Mouse (Mus musculus) C2C12 (cell line): ENCODE results near the gene BC030870. TPM values are rescaled to one million over a fixed set of nuclear protein-coding genes. Genes with fewer than 3 reads are reported as not detected.
A peak's percentile ranks its signal among the peaks of the same experiment; 100 is the strongest.

Experiments
- H3K27me3 ChIP-seq: one replicate; pipeline ENCODE4 v1.6.1; 2011; ENCODE audit not compliant: control insufficient read depth, insufficient read depth, insufficient read length
- H3K36me3 ChIP-seq: one replicate; pipeline ENCODE4 v1.6.1; 2011; ENCODE audit not compliant: control insufficient read depth, insufficient read depth
- H3K4me3 ChIP-seq: one replicate; pipeline ENCODE4 v1.5.1; 2011; ENCODE audit warnings: mild to moderate bottlenecking, control low read depth; ENCODE audit not compliant: poor library complexity, insufficient read depth, severe bottlenecking
- H3K79me2 ChIP-seq: one replicate; pipeline ENCODE4 v1.6.1; 2011; ENCODE audit not compliant: control insufficient read depth, insufficient read depth
- H3K79me3 ChIP-seq: one replicate; pipeline ENCODE4 v1.6.1; 2011; ENCODE audit warnings: low read depth, control low read depth
- H3ac ChIP-seq: one replicate; pipeline ENCODE3; 2011; ENCODE audit warnings: low read depth; ENCODE audit not compliant: control insufficient read depth, insufficient read length
- CEBPB ChIP-seq: IDR thresholded peaks from one replicate; pipeline ENCODE4 v1.6.1; 2011; ENCODE audit warnings: low read depth, mild to moderate bottlenecking, control low read depth, moderate library complexity
- CTCF ChIP-seq: IDR thresholded peaks from one replicate; pipeline ENCODE4 v1.5.1; 2011; ENCODE audit not compliant: control insufficient read depth, insufficient read depth, insufficient read length
- FOSL1 ChIP-seq: IDR thresholded peaks from one replicate; pipeline ENCODE4 v1.8.0; 2011; ENCODE audit warnings: mild to moderate bottlenecking, low read length; ENCODE audit not compliant: poor library complexity, insufficient read depth, severe bottlenecking
- MAX ChIP-seq: IDR thresholded peaks from one replicate; pipeline ENCODE4 v1.6.1; 2011; ENCODE audit warnings: mild to moderate bottlenecking, control low read depth
- MYOD1 ChIP-seq: IDR thresholded peaks from one replicate; pipeline ENCODE4 v1.6.1; 2011; ENCODE audit warnings: low read depth; ENCODE audit not compliant: control insufficient read depth, insufficient read length
- MYOG ChIP-seq: IDR thresholded peaks from one replicate; pipeline ENCODE4 v1.6.1; 2011; ENCODE audit not compliant: control insufficient read depth, insufficient read length; ENCODE audit errors: extremely low read depth
- USF1 ChIP-seq: IDR thresholded peaks from one replicate; pipeline ENCODE4 v1.6.1; 2011; ENCODE audit warnings: low read depth, mild to moderate bottlenecking, control low read depth, moderate library complexity
- polyA plus RNA-seq: library from polyadenylated mRNA; unstranded; fragments of >200 nt; fragmentation: generic; extraction: Trizol; gene quantifications from one replicate; pipeline ENCODE4 v1.2.1, GENCODE M21; 2012; ENCODE audit warnings: missing spikeins

Gene BC030870
- polyA plus RNA-seq, 1 experiment = not detected

- Histone ChIP-seq H3K36me3 (no peaks in the 10 kb centered on the region), H3ac (no peak overlapping the region), H3K79me2 (no peaks in the 10 kb centered on the region), H3K4me3 (no peak overlapping the region), H3K27me3 (no peaks in the 10 kb centered on the region), H3K79me3 (no peaks in the 10 kb centered on the region)
- TF ChIP-seq MYOG (no peak), CEBPB (no peak), USF1 (no peak), FOSL1 (no peak), MYOD1 (no peak)
Observed at GRCm38 (mm10) chr8:65088120-65088519, 41.2 kb downstream of the BC030870 start.

GRCm38 (mm10) chr8:65087711-65088110 lies 41.7 kb downstream of the BC030870 start:
- Histone ChIP-seq H3K79me2 (no peaks in the 10 kb centered on the region), H3ac (no peak overlapping the region), H3K27me3 (no peaks in the 10 kb centered on the region), H3K36me3 (no peaks in the 10 kb centered on the region), H3K79me3 (no peaks in the 10 kb centered on the region), H3K4me3 (no peak overlapping the region)
- TF ChIP-seq USF1 (no peak), CTCF (no peak), MAX (no peak), MYOD1 (no peak), CEBPB (no peak), MYOG (no peak), FOSL1 (no peak)

DNA sequence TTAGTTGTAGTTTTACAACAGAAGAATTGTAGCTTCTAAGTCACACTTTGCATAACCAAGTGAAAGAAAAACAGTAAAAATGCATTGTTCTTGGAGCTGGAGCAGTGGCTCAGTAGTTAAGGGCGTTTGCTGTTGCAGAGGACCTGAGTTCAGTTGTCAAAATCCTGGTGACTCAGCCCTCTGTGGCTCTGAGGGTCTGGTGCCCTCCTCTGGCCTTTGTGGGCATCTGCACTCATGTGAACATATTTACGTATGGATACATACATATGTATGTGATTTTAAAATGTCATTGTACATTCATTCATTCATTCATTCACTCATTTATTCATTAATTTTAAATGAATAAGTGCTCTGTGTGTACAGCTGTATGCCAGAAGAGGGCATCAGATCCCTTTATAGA lies 43.7 kb downstream of the BC030870 start:
- H3ac ChIP-seq = no peak overlapping the region
- H3K36me3 ChIP-seq = no peaks in the 10 kb centered on the region
- no peaks in the 10 kb centered on the region for H3K27me3 ChIP-seq
- TF ChIP-seq FOSL1 (no peak), MYOG (no peak), CTCF (no peak), MAX (no peak), USF1 (no peak), MYOD1 (no peak), CEBPB (no peak)
- H3K79me2 ChIP-seq = no peaks in the 10 kb centered on the region
- H3K4me3 ChIP-seq = no peak overlapping the region
- no peaks in the 10 kb centered on the region for H3K79me3 ChIP-seq

DNA sequence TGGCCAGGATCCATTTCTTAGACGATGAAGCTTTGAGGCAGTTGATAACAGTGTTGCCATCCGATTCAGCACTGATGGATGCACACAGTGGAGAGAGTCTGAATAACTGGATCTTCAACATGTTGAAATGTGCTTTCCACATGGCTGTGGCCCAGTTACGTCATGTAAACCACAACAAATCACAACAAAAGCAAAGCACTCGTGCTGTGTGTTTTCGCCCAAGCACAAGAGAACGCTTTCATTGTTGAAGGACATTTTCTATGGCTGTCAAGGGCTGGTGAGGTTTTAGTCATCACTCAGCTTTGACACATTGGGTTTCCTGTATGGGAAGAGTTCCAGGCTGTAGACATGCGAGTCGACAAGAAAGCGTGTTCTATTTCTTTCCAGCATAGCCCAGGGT lies 48.6 kb downstream of the BC030870 start:
- no peaks in the 10 kb centered on the region for H3K79me2 ChIP-seq
- H3K79me3 ChIP-seq = no peaks in the 10 kb centered on the region
- no peaks in the 10 kb centered on the region for H3K36me3 ChIP-seq
- H3ac ChIP-seq = no peak overlapping the region
- TF ChIP-seq MAX (peak; percentile 17), FOSL1 (no peak)
- H3K27me3 ChIP-seq = no peaks in the 10 kb centered on the region
- H3K4me3 ChIP-seq = no peak overlapping the region

DNA sequence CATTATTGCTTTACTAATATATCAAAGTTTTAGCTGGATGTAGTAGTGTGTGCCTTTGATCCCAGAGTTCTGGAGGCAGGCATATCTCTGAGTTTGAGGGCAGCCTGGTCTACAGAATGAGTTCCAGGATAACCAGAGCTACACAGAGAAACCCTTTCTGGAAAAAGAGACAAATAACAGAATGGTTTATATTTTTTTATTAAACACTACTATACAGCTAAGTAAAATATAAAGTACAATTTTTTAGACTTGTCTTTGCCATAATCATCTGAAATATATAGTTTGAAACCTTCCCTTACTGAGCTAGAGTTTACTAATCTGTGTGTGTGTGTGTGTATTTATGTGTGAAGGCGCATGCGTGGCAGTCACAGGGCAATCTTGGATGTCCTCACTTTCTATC lies 54.6 kb downstream of the BC030870 start, which contains the start of gene Gm10663:
Gm10663 (plus strand) TSS at position 301 of the 400 bp plus-strand sequence.
- no peak within 1 kb of the TSS for H3ac ChIP-seq
- H3K36me3 ChIP-seq = no peaks in the 10 kb centered on the region
- no peaks in the 10 kb centered on the region for H3K27me3 ChIP-seq
- no peaks in the 10 kb centered on the region for H3K79me2 ChIP-seq
- TF ChIP-seq FOSL1 (no peak), MAX (no peak), USF1 (no peak), MYOD1 (no peak), CEBPB (no peak), CTCF (no peak), MYOG (no peak)
- no peaks in the 10 kb centered on the region for H3K79me3 ChIP-seq
- H3K4me3 ChIP-seq = no peak within 1 kb of the TSS

- H3K79me3 ChIP-seq = no peaks in the 10 kb centered on the region
- no peaks in the 10 kb centered on the region for H3K79me2 ChIP-seq
- TF ChIP-seq FOSL1 (no peak), MAX (no peak), MYOD1 (no peak), USF1 (no peak), CTCF (no peak), MYOG (no peak), CEBPB (no peak)
- H3K4me3 ChIP-seq = no peak overlapping the region
- H3K27me3 ChIP-seq = no peaks in the 10 kb centered on the region
- H3ac ChIP-seq = no peak overlapping the region
- no peaks in the 10 kb centered on the region for H3K36me3 ChIP-seq
Observed at GRCm38 (mm10) chr8:65070996-65071395, 58.4 kb downstream of the BC030870 start.

- no peak for TF ChIP-seq USF1
- TF ChIP-seq CEBPB = no peak
- no peak for TF ChIP-seq MYOD1
- no peak for TF ChIP-seq MAX
- no peak for TF ChIP-seq CTCF
- no peak for TF ChIP-seq FOSL1
- no peak for TF ChIP-seq MYOG
- Histone ChIP-seq H3K79me3 (no peaks in the 10 kb centered on the region), H3K36me3 (no peaks in the 10 kb centered on the region), H3K79me2 (no peaks in the 10 kb centered on the region), H3K27me3 (no peaks in the 10 kb centered on the region), H3K4me3 (no peak overlapping the region), H3ac (no peak overlapping the region)
Observed at GRCm38 (mm10) chr8:65068473-65068819, 60.9 kb downstream of the BC030870 start.
